Mouse (Mus musculus) G1E (cell line): ENCODE measurements around the gene Tnfrsf23.

Source experiments
- CTCF ChIP-seq: IDR thresholded peaks from 2 replicates; pipeline ENCODE4 v1.5.1; 2012; ENCODE audit warnings: low read depth, low read length, inconsistent platforms, mixed read lengths
- POLR2AphosphoS5 ChIP-seq: IDR thresholded peaks from 2 replicates; pipeline ENCODE4 v1.6.1; 2012; ENCODE audit warnings: low read depth, low read length, inconsistent platforms; ENCODE audit not compliant: insufficient replicate concordance

DNA sequence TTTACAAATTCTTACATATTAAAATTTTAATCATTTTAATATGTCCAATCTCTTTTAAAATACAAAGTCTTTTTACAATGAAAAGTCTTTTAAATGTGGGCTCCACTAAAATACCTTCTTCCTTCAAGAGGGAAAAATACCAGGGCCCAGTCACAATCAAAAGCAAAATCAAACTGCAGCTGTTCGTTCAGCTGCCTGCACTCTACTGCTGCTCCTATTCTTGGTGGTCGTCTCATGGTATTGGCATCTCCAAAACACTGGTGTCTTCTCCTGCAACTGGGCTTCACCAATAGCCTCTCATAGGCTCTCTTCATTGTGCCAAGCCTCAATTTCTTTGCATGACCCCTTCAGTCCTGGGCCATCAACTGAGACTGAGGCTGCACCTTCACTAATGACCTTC, 22.2 kb downstream of the Tnfrsf23 start:
- TF ChIP-seq CTCF (no peak), POLR2AphosphoS5 (no peak)
